Mouse (Mus musculus) MEL (cell line): Measurements from ENCODE around the gene Rpl28.

ENCODE experiments used
- BHLHE40 ChIP-seq: IDR thresholded peaks from 2 replicates; pipeline ENCODE4 v1.6.1; 2012; ENCODE audit warnings: low read depth, mild to moderate bottlenecking, inconsistent platforms, low read length, improper control_type of control experiment, borderline replicate concordance
- CTCF ChIP-seq, 3 experiments: IDR thresholded peaks in 2 of 3; conservative IDR thresholded peaks in 1 of 3; 2 replicates each; pipeline ENCODE4 v1.5.1; 2011 to 2012; ENCODE audit warnings: low read length in 3 of 3, low read depth in 2 of 3, mild to moderate bottlenecking in 2 of 3, improper control_type of control experiment in 1 of 3, inconsistent platforms in 1 of 3, mixed read lengths in 1 of 3, moderate library complexity in 1 of 3; ENCODE audit not compliant: control insufficient read depth in 1 of 3, insufficient read depth in 1 of 3, poor library complexity in 1 of 3, severe bottlenecking in 1 of 3
- E2F4 ChIP-seq: IDR thresholded peaks from 2 replicates; pipeline ENCODE4 v1.6.1; 2011; ENCODE audit warnings: low read depth, low read length, improper control_type of control experiment, borderline replicate concordance
- ELF1 ChIP-seq: IDR thresholded peaks from 2 replicates; pipeline ENCODE4 v1.6.1; 2014; ENCODE audit warnings: low read depth, mild to moderate bottlenecking, inconsistent platforms, low read length, improper control_type of control experiment, moderate library complexity
- EP300 ChIP-seq, 2 experiments: IDR thresholded peaks; 2 replicates each; pipeline ENCODE4 v1.6.1; 2011; ENCODE audit warnings: improper control_type of control experiment in 2 of 2, low read length in 2 of 2, low read depth in 1 of 2, mild to moderate bottlenecking in 1 of 2
- ETS1 ChIP-seq: IDR thresholded peaks from 2 replicates; pipeline ENCODE4 v1.6.1; 2012; ENCODE audit warnings: low read depth, mild to moderate bottlenecking, inconsistent platforms, low read length, improper control_type of control experiment, moderate library complexity
- GABPA ChIP-seq: IDR thresholded peaks from 2 replicates; pipeline ENCODE4 v1.6.1; 2012; ENCODE audit warnings: low read depth, mild to moderate bottlenecking, inconsistent platforms, low read length, improper control_type of control experiment, moderate library complexity
- MXI1 ChIP-seq: IDR thresholded peaks from 2 replicates; pipeline ENCODE4 v1.6.1; 2011; ENCODE audit warnings: mild to moderate bottlenecking, low read depth, low read length, improper control_type of control experiment
- POLR2A ChIP-seq, 2 experiments: IDR thresholded peaks; 2 replicates each; pipeline ENCODE4 v1.6.1; 2011 to 2012; ENCODE audit warnings: low read length in 2 of 2, mild to moderate bottlenecking in 2 of 2, control low read depth in 1 of 2, improper control_type of control experiment in 1 of 2, low read depth in 1 of 2, moderate library complexity in 1 of 2; ENCODE audit not compliant: control insufficient read depth in 1 of 2, insufficient read depth in 1 of 2, poor library complexity in 1 of 2
- SIN3A ChIP-seq: IDR thresholded peaks from 2 replicates; pipeline ENCODE4 v1.6.1; 2012; ENCODE audit warnings: low read length, improper control_type of control experiment, inconsistent platforms
- UBTF ChIP-seq: IDR thresholded peaks from 2 replicates; pipeline ENCODE4 v1.6.1; 2012; ENCODE audit warnings: low read depth, mild to moderate bottlenecking, inconsistent platforms, low read length, improper control_type of control experiment, moderate library complexity, borderline replicate concordance; ENCODE audit not compliant: insufficient read depth
- USF1 ChIP-seq: IDR thresholded peaks from 2 replicates; pipeline ENCODE4 v1.6.1; 2014; ENCODE audit warnings: low read depth, mild to moderate bottlenecking, inconsistent platforms, low read length, improper control_type of control experiment, moderate library complexity
- USF2 ChIP-seq, 2 experiments: IDR thresholded peaks; 2 replicates each; pipeline ENCODE4 v1.6.1; 2011 to 2012; ENCODE audit warnings: improper control_type of control experiment in 2 of 2, low read length in 2 of 2, borderline replicate concordance in 1 of 2, inconsistent platforms in 1 of 2, low read depth in 1 of 2, mild to moderate bottlenecking in 1 of 2; ENCODE audit not compliant: insufficient read depth in 1 of 2
- ZMIZ1 ChIP-seq: IDR thresholded peaks from 2 replicates; pipeline ENCODE4 v1.6.1; 2012; ENCODE audit warnings: low read depth, mild to moderate bottlenecking, inconsistent platforms, low read length, improper control_type of control experiment, moderate library complexity

- TF ChIP-seq CTCF (IDR thresholded peaks at IDR 0.05 in 2 of 3, conservative IDR thresholded peaks at IDR 0.05 in 1 of 3; ENCODE audit: control insufficient read depth in 1 of 3, insufficient read depth in 1 of 3, low read depth in 2 of 3, low read length in 3 of 3, poor library complexity in 1 of 3, severe bottlenecking in 1 of 3) (no peak), GABPA (no peak), E2F4 (no peak), POLR2A (IDR thresholded peaks at IDR 0.05; ENCODE audit: control insufficient read depth in 1 of 2, insufficient read depth in 1 of 2, low read depth in 1 of 2, low read length in 2 of 2, poor library complexity in 1 of 2) (no peak), SIN3A (no peak), ETS1 (no peak), USF2 (IDR thresholded peaks at IDR 0.05; ENCODE audit: borderline replicate concordance in 1 of 2, insufficient read depth in 1 of 2, low read depth in 1 of 2, low read length in 2 of 2) (no peak), MXI1 (no peak), ELF1 (no peak), BHLHE40 (no peak), ZMIZ1 (no peak), UBTF (no peak), EP300 (IDR thresholded peaks at IDR 0.05; ENCODE audit: low read depth in 1 of 2, low read length in 2 of 2) (no peak), USF1 (no peak)
Observed at GRCm38 (mm10) chr7:4748321-4748720, 44.4 kb upstream of the Rpl28 start.
